Mouse (Mus musculus) embryo, embryonic 10.5 days (tissue): ENCODE measurements around the gene Rab5c.

Experiments
- DNase-seq: peaks from one replicate; pipeline ENCODE4 v3.0.0-alpha.2; 2015; ENCODE audit warnings: low spot score

Rab5c gene

DNA sequence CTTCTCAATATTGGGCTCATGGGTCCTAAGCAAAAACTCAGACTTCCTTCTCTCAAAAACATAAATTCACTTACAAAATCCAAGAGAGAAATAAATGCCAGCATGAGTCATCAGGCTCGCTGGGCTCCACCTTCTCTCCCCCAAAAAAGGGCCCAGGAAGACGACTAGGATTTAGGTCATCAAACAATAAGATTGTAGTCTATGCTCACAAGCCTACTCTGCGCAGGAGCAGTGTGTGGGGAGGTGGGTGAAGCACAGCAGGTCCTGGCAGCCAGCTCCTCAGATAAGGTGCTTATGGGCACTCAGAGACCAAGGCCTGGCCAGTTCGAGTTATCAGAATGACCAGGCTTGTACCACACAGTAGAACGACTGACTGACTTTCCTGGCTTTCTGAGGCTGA is 17.7 kb downstream of the Rab5c start:
- no peak for DNase-seq

DNA sequence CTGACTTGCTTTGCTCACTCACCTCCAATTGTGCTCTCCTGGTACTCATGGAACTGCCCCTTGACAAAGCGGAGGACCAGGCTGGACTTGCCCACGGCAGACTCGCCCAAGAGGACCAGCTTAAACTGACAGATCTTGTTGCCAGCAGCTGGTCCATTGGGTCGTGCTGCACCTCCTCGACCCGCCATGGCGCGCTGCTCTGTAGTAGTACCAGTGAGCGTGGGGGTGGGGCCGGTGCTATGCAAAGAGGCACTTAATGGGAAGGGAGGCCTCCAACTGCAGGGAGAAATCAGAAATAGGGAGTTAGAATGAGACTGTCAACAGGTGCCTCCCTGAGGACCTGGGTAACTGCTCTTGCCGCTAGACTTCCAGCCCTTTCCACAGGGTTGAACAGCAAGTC is 18.1 kb downstream of the Rab5c start:
- DNase-seq, result no peak

GRCm38 (mm10) chr11:100719312-100719711 is 18.7 kb downstream of the Rab5c start:
- DNase-seq, result no peak

- DNase-seq, result no peak
These were observed 19.1 kb downstream of the Rab5c start for GRCm38 (mm10) chr11:100718866-100719265.

GRCm38 (mm10) chr11:100718462-100718861 is 19.6 kb downstream of the Rab5c start:
- no peak for DNase-seq

DNA sequence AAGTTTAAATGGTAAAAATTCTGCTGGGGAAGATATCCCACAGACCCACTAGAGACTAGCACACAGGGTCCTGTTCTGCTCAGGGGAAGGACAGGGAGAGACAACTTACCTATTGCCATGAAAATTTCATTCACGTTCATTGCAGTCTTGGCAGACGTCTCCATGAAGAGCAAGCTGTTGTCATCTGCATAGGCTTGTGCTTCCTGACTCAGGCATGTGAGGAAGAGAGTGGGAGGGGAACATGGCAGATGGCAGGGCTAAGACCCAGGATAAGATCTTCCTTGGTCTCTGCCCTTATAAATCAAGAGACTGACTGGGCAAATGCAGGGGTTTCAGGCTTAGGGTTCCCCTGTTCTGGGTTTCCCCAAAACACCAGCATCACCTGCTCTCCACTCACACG is 21.4 kb downstream of the Rab5c start:
- no peak for DNase-seq

- DNase-seq, result no peak
These were observed 23.1 kb downstream of the Rab5c start for GRCm38 (mm10) chr11:100714948-100715347.

- peak; percentile 90 for DNase-seq
These were observed 23.5 kb downstream of the Rab5c start for GRCm38 (mm10) chr11:100714534-100714915.

DNA sequence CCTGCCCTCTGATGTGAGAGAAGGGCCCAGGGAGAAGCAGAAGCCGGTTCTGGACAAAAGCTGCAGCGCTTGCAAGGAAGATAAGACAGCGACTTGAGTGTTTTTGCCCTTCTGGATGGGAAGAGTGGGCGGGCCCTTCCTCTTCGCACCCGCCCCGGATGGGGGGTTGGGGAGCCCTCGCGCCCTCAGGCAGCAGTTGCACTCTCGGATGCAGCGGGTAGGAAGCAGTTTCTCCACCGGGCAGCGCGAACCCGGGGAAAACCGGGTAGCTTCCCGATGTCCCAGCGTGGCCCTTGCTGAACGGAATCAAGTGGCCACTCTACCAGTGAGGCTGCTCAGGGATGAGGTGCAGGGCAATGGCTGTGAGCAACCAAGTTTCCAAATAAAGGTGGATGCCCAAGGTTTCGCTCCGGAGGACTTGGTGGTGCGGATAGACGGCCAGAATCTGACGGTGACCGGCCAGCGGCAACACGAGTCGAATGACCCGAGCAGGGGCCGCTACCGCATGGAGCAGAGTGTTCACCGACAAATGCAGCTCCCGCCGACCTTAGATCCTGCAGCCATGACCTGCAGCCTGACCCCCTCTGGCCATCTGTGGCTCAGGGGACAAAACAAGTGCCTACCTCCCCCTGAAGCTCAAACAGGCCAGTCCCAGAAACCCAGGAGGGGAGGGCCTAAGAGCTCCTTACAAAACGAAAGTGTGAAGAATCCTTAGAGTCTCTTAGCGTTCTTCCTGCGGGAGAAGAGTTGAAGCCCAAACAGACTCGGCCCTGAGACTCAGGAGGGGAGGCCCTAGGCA is 24.1 kb downstream of the Rab5c start, which contains the start of gene Hspb9:
TSS of gene Hspb9 (plus strand) at position 116 of the 799 bp plus-strand sequence.
- DNase-seq, result peak; percentile 78

DNA sequence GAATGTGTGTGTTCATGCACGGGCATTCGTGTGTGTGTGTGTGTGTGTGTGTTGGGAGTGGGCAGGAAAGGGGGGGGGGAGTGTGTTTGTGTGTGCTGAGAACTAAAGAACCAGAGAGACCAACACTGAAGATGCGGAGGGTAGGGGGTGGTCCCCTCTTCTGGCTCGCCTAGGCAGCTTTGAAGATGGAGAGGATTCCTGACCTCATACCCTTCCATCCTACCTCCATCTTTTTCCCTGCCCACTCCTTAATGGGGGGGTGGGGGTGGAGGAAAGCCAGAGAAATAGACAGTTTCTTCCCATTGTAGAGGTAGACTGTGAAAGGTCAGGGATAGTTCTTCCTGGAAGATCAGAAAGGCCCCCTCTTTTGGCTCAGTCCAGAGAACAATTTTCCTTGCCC is 24.8 kb downstream of the Rab5c start:
- no peak for DNase-seq

GRCm38 (mm10) chr11:100711783-100712615 is 26.0 kb downstream of the Rab5c start, which contains the start of gene Kat2a:
Kat2a (minus strand) TSS chr11:100712465.
- DNase-seq, result peak; percentile 94

GRCm38 (mm10) chr11:100710977-100711376 is 27.0 kb downstream of the Rab5c start:
- no peak for DNase-seq

DNA sequence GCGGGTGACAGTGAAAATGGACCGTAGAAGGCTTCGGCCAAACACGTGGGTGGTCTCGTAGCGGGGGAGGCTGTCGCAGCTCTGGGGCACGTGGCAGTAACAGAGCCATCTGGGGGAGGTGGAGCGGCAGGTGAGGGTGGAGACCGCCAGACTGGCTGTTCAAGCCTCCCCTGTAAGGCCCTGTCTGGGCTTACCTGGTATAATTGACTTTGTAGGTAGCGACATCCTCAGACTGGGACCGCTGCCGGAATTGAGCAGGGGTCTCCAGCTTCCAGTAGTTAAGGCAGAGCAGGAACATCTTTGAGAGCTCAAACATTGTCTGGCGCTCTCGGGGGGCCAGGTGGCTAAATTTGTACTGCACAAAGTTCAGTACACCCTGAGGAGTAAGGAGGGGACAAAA is 27.5 kb downstream of the Rab5c start:
- DNase-seq, result no peak

DNA sequence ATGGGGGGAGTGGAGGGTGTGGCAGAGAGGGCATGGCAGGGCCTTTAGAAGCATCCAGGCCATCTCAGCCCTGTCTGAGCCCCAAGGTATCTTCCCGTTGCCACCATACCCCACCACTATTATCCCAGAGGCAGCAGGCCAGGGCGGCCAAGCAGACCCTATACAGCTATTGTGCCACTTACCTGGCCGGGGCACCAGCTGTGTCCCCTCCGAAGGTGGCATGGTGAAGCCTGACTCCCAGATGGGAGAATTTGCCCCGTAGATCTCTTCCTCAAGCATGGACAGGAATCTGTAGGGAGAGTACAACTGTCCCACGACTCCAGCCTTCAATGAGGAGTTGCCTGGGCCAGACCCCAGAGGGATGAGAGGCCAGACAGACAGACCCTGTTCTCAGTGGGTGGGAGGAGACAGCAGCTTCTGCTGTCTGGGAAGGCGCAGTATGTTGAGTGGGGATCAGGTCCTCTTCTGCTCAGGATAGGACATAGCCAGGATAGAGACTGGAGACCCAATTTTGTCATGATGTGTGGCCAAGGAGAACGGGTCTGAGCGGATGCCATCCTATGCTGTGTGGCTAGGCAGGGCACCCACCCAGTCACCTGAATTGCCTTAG is 28.7 kb downstream of the Rab5c start:
- DNase-seq, result no peak

DNA sequence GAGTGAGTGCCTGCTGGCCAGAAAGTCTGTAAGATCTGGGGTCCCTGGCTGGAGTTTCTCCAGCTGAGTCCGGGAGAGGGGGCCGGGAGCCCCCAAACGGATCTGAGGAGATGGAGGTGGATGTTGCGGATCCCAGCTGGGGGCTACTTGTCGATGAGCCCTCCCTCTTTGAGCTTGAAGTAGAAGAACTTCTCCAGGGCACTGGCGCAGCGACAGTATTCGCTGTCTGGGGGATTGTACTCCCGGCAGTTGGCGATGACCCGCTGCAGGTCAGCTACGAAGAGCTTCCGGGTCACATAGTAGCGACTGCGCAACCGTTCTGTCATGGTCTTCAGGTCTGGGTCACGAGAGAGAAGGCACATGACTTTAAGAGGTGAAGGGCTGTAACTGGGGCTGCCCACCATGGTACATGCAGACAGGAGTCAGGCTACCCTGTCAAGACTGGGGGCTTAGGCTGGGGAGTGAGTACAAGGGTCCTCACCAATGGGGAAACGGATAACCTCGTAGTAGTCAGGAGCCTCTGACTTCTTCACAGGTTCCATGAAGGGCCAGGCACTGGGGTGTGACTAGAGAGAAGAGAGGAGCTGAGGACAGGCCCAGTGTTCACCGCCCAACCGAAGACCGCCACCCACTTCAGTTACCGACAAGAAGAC is 32.8 kb downstream of the Rab5c start:
- DNase-seq, result no peak

DNA sequence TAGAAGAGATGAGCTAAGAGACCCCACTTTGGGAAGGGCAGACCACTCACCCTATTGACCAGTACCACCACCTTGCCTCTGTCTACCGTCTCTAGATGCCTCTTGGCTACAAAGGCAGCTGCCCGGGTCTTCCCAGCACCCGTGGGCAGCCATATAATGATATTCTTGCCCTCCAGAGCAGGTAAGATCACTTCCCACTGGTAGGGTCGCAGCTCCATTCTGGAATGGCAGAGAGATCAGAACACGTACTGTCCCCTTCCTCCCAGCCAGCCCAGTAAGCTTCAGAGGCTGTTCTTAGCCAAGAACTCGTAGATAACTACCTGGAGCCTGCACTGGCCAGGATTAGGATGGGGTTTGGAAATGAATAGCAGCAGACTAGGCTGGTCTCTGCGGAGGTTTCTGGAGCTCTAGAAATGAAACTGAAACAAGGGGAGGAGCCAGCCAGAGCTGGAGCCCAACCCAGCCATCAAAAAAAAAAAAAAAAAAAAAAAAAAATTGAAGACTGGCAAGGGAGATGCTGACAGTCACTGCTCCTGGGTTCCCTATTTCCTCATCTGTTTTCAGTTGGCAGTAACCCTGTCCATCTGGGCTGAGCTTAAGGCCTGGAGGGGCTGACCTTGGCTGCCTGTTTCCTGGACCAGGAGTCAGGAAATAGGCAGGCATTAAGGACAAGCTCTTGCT is 34.0 kb downstream of the Rab5c start, which contains the start of gene Dhx58:
TSS of gene Dhx58 (minus strand) at position 421 of the 681 bp plus-strand sequence.
- no peak for DNase-seq

GRCm38 (mm10) chr11:100703366-100703765 is 34.6 kb downstream of the Rab5c start:
- no peak for DNase-seq

- no peak for DNase-seq
These were observed 35.1 kb downstream of the Rab5c start for GRCm38 (mm10) chr11:100702906-100703305.

- DNase-seq, result peak; percentile 92
These were observed 35.7 kb downstream of the Rab5c start for GRCm38 (mm10) chr11:100702081-100702851.

DNA sequence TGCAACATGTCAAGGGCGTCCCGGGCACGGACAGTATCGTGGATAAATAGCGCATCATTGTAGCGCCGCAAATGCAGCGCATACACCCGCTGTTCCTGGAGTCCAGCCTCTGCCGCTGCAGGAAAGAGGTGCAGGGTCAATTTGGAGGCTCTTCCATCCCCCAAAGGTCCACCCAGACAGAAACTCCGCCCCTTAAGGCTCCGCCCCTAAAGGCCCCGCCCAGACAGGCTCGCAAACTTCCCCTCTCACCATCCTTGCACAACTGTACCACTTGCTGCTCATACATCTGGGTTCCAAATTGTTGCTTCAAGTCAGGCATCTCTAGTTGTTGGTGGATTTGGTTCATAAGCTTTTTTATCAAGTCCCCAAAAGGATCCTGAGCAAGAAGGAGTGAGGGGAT is 36.7 kb downstream of the Rab5c start:
- peak; percentile 70 for DNase-seq

DNA sequence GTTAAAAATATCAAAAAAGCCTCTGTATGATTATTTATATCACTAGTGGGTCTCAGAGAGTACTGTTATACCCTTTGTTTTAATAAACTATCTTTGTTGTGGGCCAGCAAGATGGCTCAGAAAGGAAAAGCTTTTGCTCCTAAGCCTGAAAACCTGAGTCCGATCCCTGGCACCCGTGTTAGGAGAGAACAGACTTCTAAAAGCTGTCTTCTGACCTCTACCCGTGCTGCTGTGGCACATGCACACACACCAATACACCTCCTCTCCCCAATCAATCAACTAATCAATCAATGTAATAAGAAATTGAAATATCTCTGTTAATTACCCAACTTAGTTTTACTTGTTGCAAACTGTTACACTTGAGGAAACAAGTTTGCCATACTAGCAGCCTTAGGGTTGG is 37.3 kb downstream of the Rab5c start:
- no peak for DNase-seq
